Mouse (Mus musculus) heart, embryonic 11.5 days (tissue): Measurements from ENCODE around the gene Pknox2. TPM values are rescaled to one million over a fixed set of nuclear protein-coding genes. Genes with fewer than 3 reads are reported as not detected.

Source experiments
- ATAC-seq: fragments of 200-750 bp; cut with Nextera tagmentation; replicated peaks from 2 replicates; pipeline ENCODE4 v1.8.0; 2017; ENCODE audit warnings: moderate library complexity; ENCODE audit not compliant: insufficient number of reproducible peaks, low FRiP score, low TSS enrichment
- H3K27ac ChIP-seq: fragments of 300-500 bp; sonication (generic); 2 replicates; pipeline ENCODE4 v1.5.1; 2014; ENCODE audit warnings: mild to moderate bottlenecking, low read depth, low read length
- H3K27me3 ChIP-seq: fragments of 300-500 bp; sonication (generic); 2 replicates; pipeline ENCODE4 v1.6.1; 2014; ENCODE audit warnings: mild to moderate bottlenecking, low read length, mixed read lengths; ENCODE audit not compliant: control insufficient read depth, insufficient read depth
- H3K36me3 ChIP-seq: fragments of 300-500 bp; sonication (generic); 2 replicates; pipeline ENCODE4 v1.6.1; 2014; ENCODE audit warnings: mild to moderate bottlenecking, low read length, moderate library complexity, mixed read lengths; ENCODE audit not compliant: control insufficient read depth, insufficient read depth
- H3K4me1 ChIP-seq: fragments of 300-500 bp; sonication (generic); 2 replicates; pipeline ENCODE4 v1.6.1; 2014; ENCODE audit warnings: low read length; ENCODE audit not compliant: control insufficient read depth, insufficient read depth
- H3K4me2 ChIP-seq: fragments of 300-500 bp; sonication (generic); 2 replicates; pipeline ENCODE4 v1.6.1; 2014; ENCODE audit warnings: mild to moderate bottlenecking, moderate library complexity
- H3K4me3 ChIP-seq: fragments of 300-500 bp; sonication (generic); 2 replicates; pipeline ENCODE4 v1.5.1; 2014; ENCODE audit warnings: low read depth, low read length
- H3K9ac ChIP-seq: fragments of 300-500 bp; sonication (generic); 2 replicates; pipeline ENCODE4 v1.6.1; 2014; ENCODE audit warnings: mild to moderate bottlenecking, low read depth, low read length, moderate library complexity
- H3K9me3 ChIP-seq: fragments of 300-500 bp; sonication (generic); replicated peaks from 2 replicates; pipeline ENCODE4 v1.6.1; 2016; ENCODE audit warnings: low read length; ENCODE audit not compliant: control insufficient read depth
- WGBS: fragments of 180-500 bp; shearing (Covaris S2); extraction: QIAGEN DNeasy Blood & Tissue Kit; methylation state at CpG from one replicate; pipeline ENCODE4 v1.1.7; 2014; ENCODE audit not compliant: insufficient replicate concordance; 5-methylcytosine and 5-hydroxymethylcytosine counted together
- polyA plus RNA-seq: library from polyadenylated mRNA; unstranded; fragments of >200 nt; fragmentation: Nextera tagmentation; extraction: Ambion mirVana; gene quantifications from 2 replicates; pipeline ENCODE4 v1.2.1, GENCODE M21; 2014

The Pknox2 gene
- polyA plus RNA-seq, 1 experiment from 2014 or later, result 5.2 TPM

DNA sequence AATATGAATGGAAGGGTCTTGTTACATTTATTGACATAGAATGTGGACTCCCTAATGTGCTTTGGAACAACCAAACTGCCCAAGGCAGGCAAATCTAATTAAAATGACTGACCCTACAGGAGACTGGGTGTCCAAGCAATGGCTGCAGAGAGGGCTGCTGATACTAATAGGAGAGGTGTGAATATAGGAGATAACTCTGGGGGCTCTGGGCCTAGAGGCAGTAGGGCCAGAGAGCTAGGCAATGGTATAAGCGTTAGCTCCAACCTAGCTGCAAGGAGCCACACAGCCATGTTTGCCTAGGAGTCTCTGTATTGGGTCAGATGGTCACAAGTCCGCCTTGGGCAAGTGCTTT lies 196.1 kb downstream of the Pknox2 start:
- no peaks in the 10 kb centered on the region for H3K4me1 ChIP-seq
- no peak overlapping the region for H3K27ac ChIP-seq
- H3K4me3 ChIP-seq, result no peak overlapping the region
- WGBS, result 70% methylated on average over 2 of the region's 2 CpGs
- no peak for ATAC-seq
- no peaks in the 10 kb centered on the region for H3K36me3 ChIP-seq
- H3K27me3 ChIP-seq, result no peaks in the 10 kb centered on the region
- H3K4me2 ChIP-seq, result no peak overlapping the region
- H3K9ac ChIP-seq, result no peak overlapping the region
- H3K9me3 ChIP-seq, result no peaks in the 10 kb centered on the region

DNA sequence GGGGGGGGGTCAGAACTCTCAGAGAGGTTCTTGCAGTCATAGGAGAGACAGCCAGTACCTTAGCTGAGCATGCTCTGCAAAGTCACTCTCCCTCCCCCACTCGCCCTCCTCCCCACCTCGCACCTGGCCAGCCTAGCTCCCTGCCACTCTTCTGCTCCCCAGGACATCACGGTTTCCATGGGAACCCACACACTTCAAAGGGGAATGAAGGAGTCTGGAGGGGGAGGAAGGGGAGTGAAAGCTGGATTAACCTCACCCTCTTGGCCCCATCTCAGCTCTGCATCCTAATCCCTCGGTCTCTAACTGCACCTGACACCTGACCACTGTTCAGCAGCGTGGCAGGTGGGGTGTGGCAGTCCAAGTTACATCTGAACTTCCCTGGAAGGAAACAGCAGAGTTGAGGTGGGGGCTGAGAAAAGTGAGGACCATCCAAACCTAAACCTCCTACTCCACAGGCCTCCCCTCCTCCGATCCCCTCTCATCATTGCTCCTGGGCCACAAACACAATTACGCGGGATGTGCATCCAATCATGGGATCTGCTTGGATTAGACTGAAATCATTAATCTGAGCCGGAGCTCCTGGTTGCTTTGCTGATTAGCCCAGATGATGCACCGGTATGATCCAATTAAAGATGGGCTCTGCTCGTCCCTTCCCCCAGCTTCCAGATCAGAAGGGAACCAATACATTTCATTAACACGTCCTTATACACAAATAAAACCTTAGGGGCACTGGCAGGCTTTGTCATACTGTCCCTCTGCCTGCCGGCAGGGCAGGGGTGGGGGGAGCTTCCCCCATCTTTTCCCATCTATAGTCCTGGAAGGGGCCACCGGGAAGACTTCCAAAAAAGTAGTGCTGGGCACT lies 196.7 kb downstream of the Pknox2 start:
- ATAC-seq, result no peak
- no peak overlapping the region for H3K9ac ChIP-seq

DNA sequence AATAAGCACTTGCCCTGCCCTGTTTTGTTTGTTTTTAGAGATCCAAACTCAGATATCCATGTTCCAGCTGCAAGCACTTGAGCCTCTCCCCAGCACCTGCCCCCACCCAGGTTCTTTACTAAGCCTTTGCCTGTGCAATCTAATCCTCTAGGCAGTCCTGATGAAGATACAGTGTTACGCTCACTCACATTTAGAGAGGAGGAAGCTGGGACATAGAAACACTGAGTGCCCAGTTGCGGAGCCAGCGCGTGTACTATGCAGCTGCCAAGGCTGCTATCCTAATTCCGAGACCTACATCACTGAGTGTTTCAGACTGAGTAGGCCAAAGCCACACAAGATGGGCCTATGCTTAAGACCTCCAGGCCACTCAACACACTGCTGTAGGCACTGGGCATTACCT lies 199.0 kb downstream of the Pknox2 start:
- no peak for ATAC-seq
- H3K4me3 ChIP-seq, result no peak overlapping the region
- no peaks in the 10 kb centered on the region for H3K27me3 ChIP-seq
- no peaks in the 10 kb centered on the region for H3K9me3 ChIP-seq
- no peak overlapping the region for H3K4me2 ChIP-seq
- H3K27ac ChIP-seq, result no peak overlapping the region
- H3K9ac ChIP-seq, result no peak overlapping the region
- no peaks in the 10 kb centered on the region for H3K36me3 ChIP-seq
- 86% methylated on average over 5 of the region's 5 CpGs for WGBS
- no peaks in the 10 kb centered on the region for H3K4me1 ChIP-seq

More for the DNA sequence above, 196.7 kb downstream of the Pknox2 start:
- no peaks in the 10 kb centered on the region for H3K4me1 ChIP-seq
- H3K4me3 ChIP-seq, result no peak overlapping the region
- no peak overlapping the region for H3K4me2 ChIP-seq
- no peak overlapping the region for H3K27ac ChIP-seq
- no peaks in the 10 kb centered on the region for H3K9me3 ChIP-seq
- no peaks in the 10 kb centered on the region for H3K27me3 ChIP-seq
- H3K36me3 ChIP-seq, result no peaks in the 10 kb centered on the region
- WGBS, result 30% methylated on average over 14 of the region's 14 CpGs

DNA sequence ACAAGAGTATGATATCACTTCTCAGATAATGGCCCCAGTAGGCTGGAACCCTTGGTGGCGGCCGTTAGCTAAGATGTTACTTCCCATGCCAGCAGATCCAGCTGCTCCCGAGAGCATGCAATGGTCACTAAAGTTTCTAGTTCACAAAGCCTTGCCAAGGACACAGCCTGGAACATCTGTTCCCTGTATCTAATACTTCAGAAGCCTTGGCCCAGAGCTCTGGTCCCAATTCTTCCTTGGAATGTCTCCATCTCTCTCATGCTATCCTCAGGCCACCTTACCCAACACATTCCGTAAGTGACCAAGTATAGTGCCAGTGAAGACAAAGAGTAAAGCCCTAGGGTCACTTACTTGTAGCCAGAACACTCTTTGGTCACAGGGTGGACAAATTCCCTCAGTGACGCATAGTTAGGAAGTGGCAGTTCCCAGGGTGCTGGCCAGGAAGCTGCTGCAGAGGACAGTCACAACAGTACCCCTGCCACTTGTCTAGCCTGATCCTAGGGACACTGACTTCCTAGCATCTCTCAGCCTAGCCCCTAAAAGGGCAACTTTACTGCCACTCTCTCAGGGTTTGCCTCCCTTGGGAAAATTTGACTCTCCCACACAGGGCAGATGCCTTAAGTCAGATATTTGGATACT lies 200.0 kb downstream of the Pknox2 start:
- Histone ChIP-seq H3K27ac (no peak overlapping the region), H3K4me2 (no peak overlapping the region), H3K9me3 (no peaks in the 10 kb centered on the region), H3K4me3 (no peak overlapping the region), H3K4me1 (no peaks in the 10 kb centered on the region), H3K27me3 (0 out of 2 replicates have a peak, but pooled peaks cover 2% of the 10 kb centered on the region), H3K36me3 (no peaks in the 10 kb centered on the region), H3K9ac (no peak overlapping the region)
- no peak for ATAC-seq
- 78% methylated on average over 5 of the region's 5 CpGs for WGBS

DNA sequence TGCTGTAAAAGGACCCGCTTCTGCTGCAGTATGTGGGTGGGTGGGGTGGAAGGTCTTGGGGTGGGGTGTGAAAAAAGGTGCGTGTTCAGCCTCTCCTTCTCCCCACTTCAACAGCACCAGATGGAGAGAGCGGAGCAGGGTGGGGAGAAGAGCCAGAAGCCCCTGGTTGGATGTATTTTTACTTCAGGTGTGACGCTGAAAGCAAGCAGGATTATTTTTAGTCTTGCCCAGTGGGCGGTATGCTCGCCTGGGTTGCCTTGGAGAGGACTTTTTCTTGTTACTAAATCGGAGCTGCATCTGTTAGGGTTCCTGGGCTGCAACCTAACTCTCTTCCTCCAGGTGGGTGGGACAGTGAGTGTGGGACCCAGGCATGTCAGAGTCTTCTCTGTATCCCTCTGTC lies 202.4 kb downstream of the Pknox2 start:
- WGBS, result 33% methylated on average over 7 of the region's 7 CpGs
- H3K36me3 ChIP-seq, result no peaks in the 10 kb centered on the region
- H3K27ac ChIP-seq, result no peak overlapping the region
- H3K4me3 ChIP-seq, result no peak overlapping the region
- no peaks in the 10 kb centered on the region for H3K9me3 ChIP-seq
- no peak overlapping the region for H3K4me2 ChIP-seq
- no peak for ATAC-seq
- H3K4me1 ChIP-seq, result 0 out of 2 replicates have a peak, but pooled peaks cover 2% of the 10 kb centered on the region
- 0 out of 2 replicates have a peak, but pooled peaks cover 2% of the 10 kb centered on the region for H3K27me3 ChIP-seq
- no peak overlapping the region for H3K9ac ChIP-seq

DNA sequence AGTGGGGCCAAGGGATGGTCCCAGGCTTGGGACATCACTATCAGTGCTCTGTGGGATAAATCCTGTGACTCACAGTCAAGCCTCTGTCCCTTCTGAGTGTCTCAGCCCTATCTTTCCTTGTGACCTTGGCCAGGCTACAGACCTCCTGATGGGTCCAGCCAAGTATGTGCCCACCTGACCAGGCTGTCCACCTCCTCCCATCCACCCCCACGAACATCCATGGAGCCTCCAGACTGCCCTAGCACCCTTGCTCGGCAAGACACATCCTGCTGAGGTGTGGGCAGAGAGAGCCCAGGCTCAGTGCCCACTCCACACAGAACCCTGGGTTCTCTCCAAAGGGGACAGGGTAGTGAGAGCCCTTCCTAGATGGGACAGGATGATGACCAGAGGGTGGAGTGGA lies 204.6 kb downstream of the Pknox2 start:
- 74% methylated on average over 2 of the region's 2 CpGs for WGBS
- H3K9ac ChIP-seq, result no peak overlapping the region
- no peak overlapping the region for H3K4me3 ChIP-seq
- no peak overlapping the region for H3K27ac ChIP-seq
- H3K4me1 ChIP-seq, result peaks cover 8% of the 10 kb centered on the region; the same call in 1 of the 2 replicates
- ATAC-seq, result no peak
- no peaks in the 10 kb centered on the region for H3K9me3 ChIP-seq
- no peak overlapping the region for H3K4me2 ChIP-seq
- no peaks in the 10 kb centered on the region for H3K36me3 ChIP-seq
- 0 out of 2 replicates have a peak, but pooled peaks cover 2% of the 10 kb centered on the region for H3K27me3 ChIP-seq

DNA sequence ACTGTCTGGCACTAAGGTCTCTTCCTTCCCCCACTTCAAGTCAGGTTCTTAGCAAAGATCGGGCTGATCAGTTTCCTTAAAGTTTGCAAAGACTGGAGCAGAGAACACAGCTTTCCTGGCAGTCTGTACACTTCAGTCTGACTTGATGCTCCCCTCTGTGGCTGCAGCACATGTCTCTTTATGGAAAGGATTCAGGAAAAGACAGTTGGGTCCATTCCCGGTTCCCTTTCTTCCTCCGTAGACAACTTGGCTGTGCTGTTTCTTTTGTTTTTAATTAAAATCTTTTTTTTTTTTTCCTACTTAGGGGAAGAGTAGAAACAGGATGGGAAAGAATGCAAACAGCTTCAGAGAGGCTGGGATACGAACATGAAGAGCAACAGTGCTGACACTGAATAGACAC lies 205.1 kb downstream of the Pknox2 start:
- Histone ChIP-seq H3K9ac (no peak overlapping the region), H3K4me3 (no peak overlapping the region), H3K36me3 (no peaks in the 10 kb centered on the region), H3K9me3 (no peaks in the 10 kb centered on the region), H3K4me1 (peaks cover 8% of the 10 kb centered on the region; the same call in 1 of the 2 replicates), H3K27ac (no peak overlapping the region), H3K27me3 (0 out of 2 replicates have a peak, but pooled peaks cover 2% of the 10 kb centered on the region), H3K4me2 (no peak overlapping the region)
- 77% methylated on average over 4 of the region's 4 CpGs for WGBS
- ATAC-seq, result no peak

DNA sequence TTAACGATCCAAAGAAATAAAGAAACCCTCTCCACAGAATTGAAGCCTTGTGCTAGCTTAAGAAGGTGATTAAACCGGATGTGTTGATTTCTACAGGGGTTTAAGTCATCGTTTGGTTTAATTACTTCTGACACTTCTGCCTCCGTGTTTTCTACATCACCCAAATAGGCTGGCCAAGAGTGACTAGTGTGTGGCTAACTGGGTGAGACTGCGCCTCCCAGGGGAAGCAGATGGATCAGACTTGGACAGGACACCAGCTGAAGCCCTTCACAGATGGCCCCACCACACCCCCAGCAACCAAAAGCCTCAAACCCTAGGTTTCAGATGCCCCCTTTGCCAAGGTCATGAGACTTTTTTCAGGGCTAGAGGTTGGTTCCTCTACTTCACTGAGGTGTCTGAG lies 205.6 kb downstream of the Pknox2 start:
- H3K36me3 ChIP-seq, result no peaks in the 10 kb centered on the region
- H3K9me3 ChIP-seq, result no peaks in the 10 kb centered on the region
- 26% methylated on average over 5 of the region's 5 CpGs for WGBS
- 0 out of 2 replicates have a peak, but pooled peaks cover 2% of the 10 kb centered on the region for H3K27me3 ChIP-seq
- H3K4me1 ChIP-seq, result peaks cover 8% of the 10 kb centered on the region; the same call in 1 of the 2 replicates
- H3K9ac ChIP-seq, result no peak overlapping the region
- no peak for ATAC-seq
- H3K4me3 ChIP-seq, result no peak overlapping the region
- H3K27ac ChIP-seq, result no peak overlapping the region
- H3K4me2 ChIP-seq, result no peak overlapping the region
